Mouse (Mus musculus): ENCODE measurements around the gene Plch2. TPM values are rescaled to one million over a fixed set of nuclear protein-coding genes. Genes with fewer than 3 reads are reported as not detected.

Plch2 gene
- 45.2 TPM for polyA plus RNA-seq (2015; fragmentation: Illumina TruSeq; extraction: RNeasy Lipid Tissue Mini Kit (QIAGEN cat#74804); ENCODE audit: low read depth, low replicate concordance)

GRCm38 (mm10) chr4:155056724-155057123, at the start of gene Plch2:
Gene Plch2, minus strand, starts transcription at chr4:155056784.

GRCm38 (mm10) chr4:155086108-155087024, 29.8 kb upstream of the Plch2 start, which contains the start of the genes Rer1 and Morn1:
Gene Rer1, minus strand, starts transcription at chr4:155086382.
Gene Morn1, plus strand, starts transcription at chr4:155086577.

GRCm38 (mm10) chr4:155066834-155067522, 10.4 kb upstream of the Plch2 start, which contains the start of gene Pex10:
Gene Pex10, plus strand, starts transcription at chr4:155067016.

GRCm38 (mm10) chr4:154963901-154964580, 92.5 kb downstream of the Plch2 start, which contains the start of gene Pank4:
Gene Pank4, plus strand, starts transcription at chr4:154964123.

GRCm38 (mm10) chr4:154960690-154961225, 95.8 kb downstream of the Plch2 start, which contains the start of gene Hes5:
Gene Hes5, plus strand, starts transcription at chr4:154960923.

Other genes with a start within 250 kb of the Plch2 start
- gene Ttc34, start 219.3 kb downstream of the Plch2 start, polyA plus RNA-seq (2015; fragmentation: Illumina TruSeq; extraction: RNeasy Lipid Tissue Mini Kit (QIAGEN cat#74804); ENCODE audit: low read depth, low replicate concordance), result 1.9 TPM
- gene Mmel1, start 187.2 kb downstream of the Plch2 start, polyA plus RNA-seq (2015; fragmentation: Illumina TruSeq; extraction: RNeasy Lipid Tissue Mini Kit (QIAGEN cat#74804); ENCODE audit: low read depth, low replicate concordance), result 1.0 TPM
- 187 TPM for gene Fam213b, start 157.6 kb downstream of the Plch2 start, polyA plus RNA-seq (2015; fragmentation: Illumina TruSeq; extraction: RNeasy Lipid Tissue Mini Kit (QIAGEN cat#74804); ENCODE audit: low read depth, low replicate concordance)
- 2.1 TPM for gene Tnfrsf14, start 128.2 kb downstream of the Plch2 start, polyA plus RNA-seq (2015; fragmentation: Illumina TruSeq; extraction: RNeasy Lipid Tissue Mini Kit (QIAGEN cat#74804); ENCODE audit: low read depth, low replicate concordance)
- 18.1 TPM for gene Hes5, start 95.9 kb downstream of the Plch2 start, polyA plus RNA-seq (2015; fragmentation: Illumina TruSeq; extraction: RNeasy Lipid Tissue Mini Kit (QIAGEN cat#74804); ENCODE audit: low read depth, low replicate concordance)
- gene Pank4, start 92.7 kb downstream of the Plch2 start, polyA plus RNA-seq (2015; fragmentation: Illumina TruSeq; extraction: RNeasy Lipid Tissue Mini Kit (QIAGEN cat#74804); ENCODE audit: low read depth, low replicate concordance), result 40.8 TPM
- 14.3 TPM for gene Pex10, start 10.2 kb upstream of the Plch2 start, polyA plus RNA-seq (2015; fragmentation: Illumina TruSeq; extraction: RNeasy Lipid Tissue Mini Kit (QIAGEN cat#74804); ENCODE audit: low read depth, low replicate concordance)
- gene Rer1, start 29.6 kb upstream of the Plch2 start, polyA plus RNA-seq (2015; fragmentation: Illumina TruSeq; extraction: RNeasy Lipid Tissue Mini Kit (QIAGEN cat#74804); ENCODE audit: low read depth, low replicate concordance), result 117 TPM
- gene Morn1, start 29.8 kb upstream of the Plch2 start, polyA plus RNA-seq (2015; fragmentation: Illumina TruSeq; extraction: RNeasy Lipid Tissue Mini Kit (QIAGEN cat#74804); ENCODE audit: low read depth, low replicate concordance), result 8.5 TPM
- gene Ski, start 165.8 kb upstream of the Plch2 start, polyA plus RNA-seq (2015; fragmentation: Illumina TruSeq; extraction: RNeasy Lipid Tissue Mini Kit (QIAGEN cat#74804); ENCODE audit: low read depth, low replicate concordance), result 55.0 TPM
- gene Faap20, start 193.0 kb upstream of the Plch2 start, polyA plus RNA-seq (2015; fragmentation: Illumina TruSeq; extraction: RNeasy Lipid Tissue Mini Kit (QIAGEN cat#74804); ENCODE audit: low read depth, low replicate concordance), result 32.4 TPM